Mouse (Mus musculus) midbrain, embryonic 12.5 days (tissue): ENCODE measurements around the gene Gm21083. TPM values are rescaled to one million over a fixed set of nuclear protein-coding genes. Genes with fewer than 3 reads are reported as not detected.
"Not testable (repeated sequence)": the region's sequence is repeated elsewhere in the genome, so short reads cannot be mapped to it uniquely, and the experiment has no call there.

Experiments used
- ATAC-seq: fragments of 200-750 bp; cut with Nextera tagmentation; 2 replicates; pipeline ENCODE4 v1.8.0; 2017; ENCODE audit warnings: low read depth, moderate TSS enrichment, moderate library complexity; ENCODE audit not compliant: low FRiP score
- H3K27ac ChIP-seq: fragments of 300-500 bp; sonication (generic); replicated peaks from 2 replicates; pipeline ENCODE4 v1.5.1; 2016; ENCODE audit warnings: mild to moderate bottlenecking
- H3K27me3 ChIP-seq: fragments of 300-500 bp; sonication (generic); 2 replicates; pipeline ENCODE4 v1.6.1; 2016; ENCODE audit warnings: mild to moderate bottlenecking
- H3K36me3 ChIP-seq: fragments of 300-500 bp; sonication (generic); 2 replicates; pipeline ENCODE4 v1.6.1; 2016
- H3K4me1 ChIP-seq: fragments of 300-500 bp; sonication (generic); 2 replicates; pipeline ENCODE4 v1.6.1; 2016
- H3K4me2 ChIP-seq: fragments of 300-500 bp; sonication (generic); replicated peaks from 2 replicates; pipeline ENCODE4 v1.6.1; 2016; ENCODE audit warnings: mild to moderate bottlenecking, moderate library complexity
- H3K4me3 ChIP-seq: fragments of 300-500 bp; sonication (generic); 2 replicates; pipeline ENCODE4 v1.5.1; 2016; ENCODE audit warnings: mild to moderate bottlenecking
- H3K9ac ChIP-seq: fragments of 300-500 bp; sonication (generic); replicated peaks from 2 replicates; pipeline ENCODE4 v1.6.1; 2016; ENCODE audit warnings: mild to moderate bottlenecking, moderate library complexity
- H3K9me3 ChIP-seq: fragments of 300-500 bp; sonication (generic); 2 replicates; pipeline ENCODE4 v1.6.1; 2016; ENCODE audit warnings: mild to moderate bottlenecking
- WGBS: fragments of 180-500 bp; shearing (Covaris S2); methylation state at CpG from one replicate; pipeline ENCODE4 v1.1.7; 2016; 5-methylcytosine and 5-hydroxymethylcytosine counted together
- polyA plus RNA-seq: library from polyadenylated mRNA; unstranded; fragments of >200 nt; fragmentation: Nextera tagmentation; extraction: Ambion mirVana; gene quantifications from 2 replicates; pipeline ENCODE4 v1.2.1, GENCODE M21; 2016

Gene Gm21083
- polyA plus RNA-seq, 1 experiment from 2014 or later: not detected

- not testable (repeated sequence) for ATAC-seq, H3K27me3 ChIP-seq, H3K4me2 ChIP-seq, H3K36me3 ChIP-seq, H3K4me3 ChIP-seq, H3K9ac ChIP-seq, H3K4me1 ChIP-seq, H3K27ac ChIP-seq
- peaks cover 28% of the 10 kb centered on the region for H3K9me3 ChIP-seq
- 41% methylated on average over 4 of the region's 4 CpGs for WGBS
Observed at GRCm38 (mm10) chr5:15600342-15600741, 23.2 kb downstream of the Gm21083 start.

GRCm38 (mm10) chr5:15601481-15601880 lies 24.3 kb downstream of the Gm21083 start:
- 66% methylated on average over 5 of the region's 5 CpGs for WGBS
- H3K4me1 ChIP-seq, H3K36me3 ChIP-seq, H3K27ac ChIP-seq, H3K9ac ChIP-seq, H3K4me2 ChIP-seq, H3K4me3 ChIP-seq, H3K27me3 ChIP-seq: not testable (repeated sequence)
- H3K9me3 ChIP-seq: peaks cover 22% of the 10 kb centered on the region
- peak; percentile 62; the same call in 1 of the 2 replicates for ATAC-seq

- not testable (repeated sequence) for H3K4me3 ChIP-seq, H3K9ac ChIP-seq, H3K27ac ChIP-seq, H3K36me3 ChIP-seq, H3K4me1 ChIP-seq, H3K4me2 ChIP-seq, H3K27me3 ChIP-seq
- WGBS: 74% methylated on average over 3 of the region's 3 CpGs
- peaks cover 25% of the 10 kb centered on the region for H3K9me3 ChIP-seq
- ATAC-seq: peak; percentile 66; the same call in 1 of the 2 replicates
Observed at GRCm38 (mm10) chr5:15601960-15602359, 24.8 kb downstream of the Gm21083 start.

GRCm38 (mm10) chr5:15602424-15602947 lies 25.4 kb downstream of the Gm21083 start:
- H3K4me3 ChIP-seq, H3K36me3 ChIP-seq, H3K27me3 ChIP-seq, H3K4me1 ChIP-seq, H3K9ac ChIP-seq, H3K27ac ChIP-seq, H3K4me2 ChIP-seq: not testable (repeated sequence)
- WGBS: 65% methylated on average over 3 of the region's 3 CpGs
- peaks cover 25% of the 10 kb centered on the region for H3K9me3 ChIP-seq
- 0 out of 2 replicates have a peak, but pooled peaks have one; percentile 25 for ATAC-seq

GRCm38 (mm10) chr5:15603008-15603407 lies 25.9 kb downstream of the Gm21083 start:
- H3K9me3 ChIP-seq: peaks cover 26% of the 10 kb centered on the region
- not testable (repeated sequence) for ATAC-seq

GRCm38 (mm10) chr5:15603585-15603984 lies 26.5 kb downstream of the Gm21083 start:
- H3K9ac ChIP-seq, H3K36me3 ChIP-seq, ATAC-seq, H3K4me2 ChIP-seq, H3K27me3 ChIP-seq, H3K27ac ChIP-seq, H3K4me3 ChIP-seq, H3K4me1 ChIP-seq: not testable (repeated sequence)
- WGBS: 73% methylated on average over 8 of the region's 8 CpGs
- peaks cover 29% of the 10 kb centered on the region for H3K9me3 ChIP-seq

More at GRCm38 (mm10) chr5:15603008-15603407, 25.9 kb downstream of the Gm21083 start:
- not testable (repeated sequence) for H3K4me2 ChIP-seq, H3K4me1 ChIP-seq, H3K36me3 ChIP-seq, H3K9ac ChIP-seq, H3K27ac ChIP-seq, H3K4me3 ChIP-seq, H3K27me3 ChIP-seq
- WGBS: 59% methylated on average over 2 of the region's 2 CpGs

- not testable (repeated sequence) for H3K27me3 ChIP-seq, H3K9ac ChIP-seq, H3K4me2 ChIP-seq, H3K4me1 ChIP-seq, H3K4me3 ChIP-seq, H3K36me3 ChIP-seq, H3K27ac ChIP-seq
- peaks cover 18% of the 10 kb centered on the region for H3K9me3 ChIP-seq
- peak; percentile 68; the same call in 1 of the 2 replicates for ATAC-seq
- 63% methylated on average over 6 of the region's 6 CpGs for WGBS
Observed at GRCm38 (mm10) chr5:15606677-15607076, 29.5 kb downstream of the Gm21083 start.

GRCm38 (mm10) chr5:15610695-15611094 lies 33.6 kb downstream of the Gm21083 start:
- not testable (repeated sequence) for H3K27ac ChIP-seq, H3K4me2 ChIP-seq, H3K9ac ChIP-seq, H3K4me3 ChIP-seq, H3K36me3 ChIP-seq, H3K27me3 ChIP-seq, H3K9me3 ChIP-seq, ATAC-seq, H3K4me1 ChIP-seq
- 2% methylated on average over 1 of the region's 1 CpGs for WGBS

GRCm38 (mm10) chr5:15616195-15616594 lies 39.1 kb downstream of the Gm21083 start:
- not testable (repeated sequence) for H3K27me3 ChIP-seq, H3K4me3 ChIP-seq, H3K27ac ChIP-seq, H3K4me1 ChIP-seq, ATAC-seq, H3K9ac ChIP-seq, H3K36me3 ChIP-seq, H3K4me2 ChIP-seq
- WGBS: 79% methylated on average over 3 of the region's 3 CpGs
- peaks cover 14% of the 10 kb centered on the region for H3K9me3 ChIP-seq

GRCm38 (mm10) chr5:15618764-15619163 lies 41.6 kb downstream of the Gm21083 start, which contains the start of gene Speer4d:
Speer4d (plus strand) TSS chr5:15619064.
- 66% methylated on average over 1 of the region's 1 CpGs for WGBS
- peaks cover 14% of the 10 kb centered on the region for H3K9me3 ChIP-seq
- H3K36me3 ChIP-seq, H3K4me3 ChIP-seq, H3K4me2 ChIP-seq, ATAC-seq, H3K27ac ChIP-seq, H3K27me3 ChIP-seq, H3K9ac ChIP-seq, H3K4me1 ChIP-seq: not testable (repeated sequence)

- H3K36me3 ChIP-seq, H3K27me3 ChIP-seq, H3K4me3 ChIP-seq, H3K9me3 ChIP-seq, ATAC-seq, H3K9ac ChIP-seq, H3K4me1 ChIP-seq, H3K4me2 ChIP-seq, H3K27ac ChIP-seq: not testable (repeated sequence)
- WGBS: 21% methylated on average over 1 of the region's 1 CpGs
Observed at GRCm38 (mm10) chr5:15628136-15628535, 51.0 kb downstream of the Gm21083 start.

GRCm38 (mm10) chr5:15630068-15630467 lies 52.9 kb downstream of the Gm21083 start:
- H3K27me3 ChIP-seq, H3K9ac ChIP-seq, H3K36me3 ChIP-seq, H3K4me1 ChIP-seq, H3K4me3 ChIP-seq, H3K4me2 ChIP-seq, ATAC-seq, H3K9me3 ChIP-seq, H3K27ac ChIP-seq: not testable (repeated sequence)
- whole genome bisulfite sequencing: 36% methylated on average over 5 of the region's 5 CpGs
